Mouse (Mus musculus) embryonic facial prominence, embryonic 11.5 days (tissue): ENCODE measurements at regions not wholly inside any gene's neighbourhood (a gene's known extent, or its start where the extent isn't known, plus 50 kb on each side); places are given as distances from the start of the nearest gene placed in this dataset.
A peak's percentile ranks its signal among the peaks of the same experiment; 100 is the strongest.

Experiments
- ATAC-seq: fragments of 200-750 bp; cut with Nextera tagmentation; replicated peaks from 2 replicates; pipeline ENCODE4 v1.8.0; 2017; ENCODE audit warnings: low read depth; ENCODE audit not compliant: insufficient number of reproducible peaks, low FRiP score, low TSS enrichment
- DNase-seq: peaks from one replicate; pipeline ENCODE4 v3.0.0-alpha.2; 2015; ENCODE audit warnings: low spot score
- H3K27ac ChIP-seq: fragments of 300-500 bp; sonication (generic); replicated peaks from 2 replicates; pipeline ENCODE4 v1.5.1; 2014; ENCODE audit warnings: mild to moderate bottlenecking, low read depth, low read length, control low read depth
- H3K27me3 ChIP-seq: fragments of 300-500 bp; sonication (generic); 2 replicates; pipeline ENCODE4 v1.6.1; 2014; ENCODE audit warnings: mild to moderate bottlenecking, low read length, moderate library complexity, mixed read lengths; ENCODE audit not compliant: control insufficient read depth, insufficient read depth
- H3K36me3 ChIP-seq: fragments of 300-500 bp; sonication (generic); replicated peaks from 2 replicates; pipeline ENCODE4 v1.6.1; 2014; ENCODE audit warnings: low read depth, mild to moderate bottlenecking, low read length, moderate library complexity, mixed read lengths; ENCODE audit not compliant: control insufficient read depth, insufficient read depth
- H3K4me1 ChIP-seq: fragments of 300-500 bp; sonication (generic); 2 replicates; pipeline ENCODE4 v1.6.1; 2014; ENCODE audit warnings: low read length, mixed read lengths; ENCODE audit not compliant: control insufficient read depth, insufficient read depth
- H3K4me2 ChIP-seq: fragments of 300-500 bp; sonication (generic); 2 replicates; pipeline ENCODE4 v1.6.1; 2014; ENCODE audit warnings: low read depth, mild to moderate bottlenecking, control low read depth, low read length, moderate library complexity
- H3K4me3 ChIP-seq: fragments of 300-500 bp; sonication (generic); 2 replicates; pipeline ENCODE4 v1.5.1; 2014; ENCODE audit warnings: low read depth, low read length, control low read depth
- H3K9ac ChIP-seq: fragments of 300-500 bp; sonication (generic); replicated peaks from 2 replicates; pipeline ENCODE4 v1.6.1; 2014; ENCODE audit warnings: mild to moderate bottlenecking, control low read depth, low read length
- H3K9me3 ChIP-seq: fragments of 300-500 bp; sonication (generic); replicated peaks from 2 replicates; pipeline ENCODE4 v1.6.1; 2016; ENCODE audit warnings: mild to moderate bottlenecking, low read length, inconsistent platforms, mixed read lengths; ENCODE audit not compliant: control insufficient read depth
- WGBS: fragments of 180-500 bp; shearing (Covaris S2); extraction: QIAGEN DNeasy Blood & Tissue Kit; methylation state at CpG from one replicate; pipeline ENCODE4 v1.1.7; 2014; 5-methylcytosine and 5-hydroxymethylcytosine counted together

DNA sequence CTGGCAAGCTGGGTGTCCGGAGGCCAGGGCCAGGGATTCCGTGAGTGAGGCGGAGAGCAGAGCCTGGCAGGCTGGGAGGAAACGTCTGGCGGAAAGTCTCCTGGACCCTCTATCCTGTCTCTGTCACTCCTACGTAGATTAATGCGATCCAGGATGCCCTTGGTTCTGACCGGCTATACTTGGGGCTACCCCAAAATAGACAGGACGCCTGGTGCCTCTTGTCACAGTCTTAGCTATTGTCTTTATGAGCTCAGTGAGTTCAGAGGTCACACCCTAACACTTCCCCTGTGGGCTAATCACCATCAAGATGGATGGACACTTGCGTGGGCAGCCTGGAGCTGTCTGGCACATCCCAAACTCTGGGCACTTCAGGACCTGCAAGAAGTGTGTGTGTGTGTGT is 258.9 kb downstream of the Dhx35 start:
- ATAC-seq: 0 out of 2 replicates have a peak, but pooled peaks have one; percentile 8
- WGBS: 58% methylated on average over 10 of the region's 10 CpGs
- DNase-seq: no peak

DNA sequence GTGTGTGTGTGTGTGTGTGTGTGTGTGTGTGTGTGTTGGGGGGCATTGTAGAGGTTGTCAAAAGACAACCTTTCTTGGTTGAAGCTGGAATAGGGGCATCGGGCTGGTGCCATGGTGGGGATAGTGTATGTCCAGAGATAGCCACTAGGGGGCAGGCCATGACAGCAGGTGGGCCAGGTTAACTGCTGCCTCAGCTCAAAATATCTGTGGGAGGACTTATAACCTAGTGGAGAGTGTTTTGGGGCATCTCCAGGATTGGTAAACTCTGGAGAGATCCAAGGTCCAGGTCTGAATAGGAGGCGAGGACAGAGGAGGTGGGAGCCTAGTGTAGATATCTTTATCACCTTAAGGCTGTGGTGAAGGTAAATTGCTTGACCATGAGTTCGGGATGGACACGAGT is 259.3 kb downstream of the Dhx35 start:
- Histone ChIP-seq H3K9ac (no peak overlapping the region), H3K4me1 (no peaks in the 10 kb centered on the region), H3K9me3 (no peaks in the 10 kb centered on the region), H3K27ac (no peak overlapping the region), H3K36me3 (no peaks in the 10 kb centered on the region), H3K4me2 (no peak overlapping the region), H3K27me3 (no peaks in the 10 kb centered on the region), H3K4me3 (no peak overlapping the region)
- ATAC-seq: 0 out of 2 replicates have a peak, but pooled peaks have one; percentile 44
- 62% methylated on average over 4 of the region's 4 CpGs for WGBS
- DNase-seq: peak; percentile 76

More for the DNA sequence above, 258.9 kb downstream of the Dhx35 start:
- H3K4me1 ChIP-seq: no peaks in the 10 kb centered on the region
- no peak overlapping the region for H3K4me3 ChIP-seq
- no peak overlapping the region for H3K4me2 ChIP-seq
- H3K36me3 ChIP-seq: no peaks in the 10 kb centered on the region
- H3K27ac ChIP-seq: no peak overlapping the region
- no peaks in the 10 kb centered on the region for H3K9me3 ChIP-seq
- no peak overlapping the region for H3K9ac ChIP-seq
- no peaks in the 10 kb centered on the region for H3K27me3 ChIP-seq

- Histone ChIP-seq H3K9ac (no peak overlapping the region), H3K27me3 (no peaks in the 10 kb centered on the region), H3K4me2 (no peak overlapping the region), H3K27ac (no peak overlapping the region), H3K4me3 (no peak overlapping the region), H3K36me3 (no peaks in the 10 kb centered on the region), H3K4me1 (no peaks in the 10 kb centered on the region), H3K9me3 (no peaks in the 10 kb centered on the region)
- ATAC-seq: no peak
- DNase-seq: no peak
- 95% methylated on average over 3 of the region's 3 CpGs for WGBS
Observed at GRCm38 (mm10) chr2:159054451-159054850, 259.8 kb downstream of the Dhx35 start.

GRCm38 (mm10) chr2:159055780-159056179 is 261.2 kb downstream of the Dhx35 start:
- ATAC-seq (no peak), DNase-seq (peak; percentile 20)
- Histone ChIP-seq H3K27ac (no peak overlapping the region), H3K27me3 (no peaks in the 10 kb centered on the region), H3K9ac (no peak overlapping the region), H3K9me3 (no peaks in the 10 kb centered on the region), H3K36me3 (no peaks in the 10 kb centered on the region), H3K4me2 (no peak overlapping the region), H3K4me1 (no peaks in the 10 kb centered on the region), H3K4me3 (no peak overlapping the region)
- 41% methylated on average over 6 of the region's 6 CpGs for WGBS

DNA sequence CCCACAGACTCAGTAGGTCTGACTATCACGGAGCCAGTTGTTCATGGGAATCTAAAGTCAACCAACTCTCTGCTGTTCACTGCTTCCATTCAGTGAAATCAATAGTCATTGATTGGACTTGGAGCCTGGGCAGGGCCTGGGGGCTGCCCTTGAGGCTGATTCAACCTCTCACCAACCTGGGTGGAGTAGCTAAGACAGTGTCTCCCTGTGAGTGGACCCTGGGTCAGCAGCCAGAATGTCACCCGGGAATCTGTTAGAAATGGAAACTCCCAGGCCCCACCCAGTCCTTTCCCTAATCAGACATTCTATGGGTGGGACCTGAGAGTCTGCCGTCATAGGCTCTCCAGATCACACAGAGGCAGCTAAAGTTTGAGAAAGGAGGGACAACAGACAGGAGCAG is 262.4 kb downstream of the Dhx35 start:
- Histone ChIP-seq H3K36me3 (no peaks in the 10 kb centered on the region), H3K9ac (no peak overlapping the region), H3K4me2 (no peak overlapping the region), H3K27ac (no peak overlapping the region), H3K4me3 (no peak overlapping the region), H3K4me1 (no peaks in the 10 kb centered on the region), H3K9me3 (no peaks in the 10 kb centered on the region), H3K27me3 (no peaks in the 10 kb centered on the region)
- no peak for ATAC-seq
- WGBS: 81% methylated on average over 3 of the region's 3 CpGs
- no peak for DNase-seq

DNA sequence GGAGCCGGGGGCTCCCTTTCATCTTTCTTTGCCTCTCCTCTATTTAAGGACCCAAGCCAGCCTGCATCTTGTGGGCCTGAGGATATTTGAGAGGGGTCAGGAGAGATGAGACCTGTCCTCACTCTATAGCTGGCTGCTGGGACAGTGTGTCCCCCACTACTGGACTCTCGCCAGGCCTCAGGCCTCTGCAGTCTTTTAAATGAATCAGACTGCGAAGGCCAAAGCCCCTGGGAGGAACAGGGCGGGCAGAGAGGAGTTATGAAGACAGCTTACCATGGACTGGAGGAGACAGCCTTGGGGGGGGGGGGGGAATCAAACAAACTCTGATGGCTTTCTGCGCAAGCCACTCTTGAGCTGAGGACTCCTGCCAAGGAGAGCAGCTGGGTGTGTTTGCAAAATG is 262.9 kb downstream of the Dhx35 start:
- Histone ChIP-seq H3K9me3 (no peaks in the 10 kb centered on the region), H3K36me3 (no peaks in the 10 kb centered on the region), H3K4me1 (no peaks in the 10 kb centered on the region), H3K4me3 (no peak overlapping the region), H3K27me3 (no peaks in the 10 kb centered on the region), H3K27ac (no peak overlapping the region), H3K4me2 (no peak overlapping the region), H3K9ac (no peak overlapping the region)
- WGBS: 70% methylated on average over 5 of the region's 5 CpGs
- no peak for ATAC-seq
- no peak for DNase-seq

- ATAC-seq: no peak
- no peak for DNase-seq
- Histone ChIP-seq H3K36me3 (no peaks in the 10 kb centered on the region), H3K4me2 (no peak overlapping the region), H3K27me3 (no peaks in the 10 kb centered on the region), H3K4me1 (no peaks in the 10 kb centered on the region), H3K9me3 (no peaks in the 10 kb centered on the region), H3K9ac (no peak overlapping the region), H3K4me3 (no peak overlapping the region), H3K27ac (no peak overlapping the region)
- 96% methylated on average over 2 of the region's 2 CpGs for WGBS
Observed at GRCm38 (mm10) chr2:159062266-159062665, 267.7 kb downstream of the Dhx35 start.

DNA sequence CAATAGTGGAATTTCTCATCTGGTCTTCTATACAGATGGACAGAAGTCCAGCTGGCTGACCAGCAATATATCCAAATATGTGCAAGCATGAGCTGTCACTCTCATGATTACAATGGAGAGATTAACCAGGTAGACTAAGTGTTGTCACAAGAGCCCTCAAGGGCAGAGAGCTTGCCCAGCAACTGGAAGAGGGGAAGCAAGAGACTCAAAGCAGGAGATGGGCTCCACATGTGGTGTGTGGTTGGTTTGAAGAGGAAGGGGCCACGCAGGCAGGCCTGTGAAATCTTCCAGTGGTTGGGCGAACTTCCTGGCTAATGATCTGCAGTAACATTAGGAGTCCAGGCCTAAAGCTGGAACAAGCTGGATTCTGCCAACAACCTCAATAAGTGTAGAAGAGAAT is 268.1 kb downstream of the Dhx35 start:
- Histone ChIP-seq H3K27me3 (no peaks in the 10 kb centered on the region), H3K36me3 (no peaks in the 10 kb centered on the region), H3K9ac (no peak overlapping the region), H3K4me2 (no peak overlapping the region), H3K4me3 (no peak overlapping the region), H3K27ac (no peak overlapping the region), H3K4me1 (no peaks in the 10 kb centered on the region), H3K9me3 (no peaks in the 10 kb centered on the region)
- 79% methylated on average over 2 of the region's 2 CpGs for whole genome bisulfite sequencing
- DNase-seq: no peak
- ATAC-seq: no peak
